Mouse (Mus musculus) G1E (cell line): ENCODE measurements at regions not wholly inside any gene's neighbourhood (a gene's known extent, or its start where the extent isn't known, plus 50 kb on each side); places are given as distances from the start of the nearest gene placed in this dataset.

Experiments used
- ATAC-seq: 2 replicates; pipeline ENCODE4 v1.8.0; 2016; ENCODE audit warnings: mild to moderate bottlenecking; ENCODE audit not compliant: insufficient number of reproducible peaks, poor library complexity, low FRiP score, severe bottlenecking; ENCODE audit errors: extremely low read depth
- DNase-seq: peaks from one replicate; pipeline ENCODE4 v3.0.0; 2012; ENCODE audit warnings: low spot score
- H3K27me3 ChIP-seq: 2 replicates; pipeline ENCODE4 v1.6.1; 2012; ENCODE audit warnings: mild to moderate bottlenecking, low read length, inconsistent platforms; ENCODE audit not compliant: insufficient read depth
- H3K36me3 ChIP-seq: replicated peaks from 2 replicates; pipeline ENCODE3; 2012; ENCODE audit warnings: mild to moderate bottlenecking, inconsistent platforms
- H3K4me1 ChIP-seq: 2 replicates; pipeline ENCODE4 v1.6.1; 2012; ENCODE audit warnings: low read depth, low read length, inconsistent platforms, mixed read lengths; ENCODE audit not compliant: insufficient read depth
- H3K4me3 ChIP-seq: 2 replicates; pipeline ENCODE4 v1.5.1; 2012; ENCODE audit warnings: low read depth, mild to moderate bottlenecking, inconsistent platforms, low read length, moderate library complexity, mixed read lengths
- H3K9me3 ChIP-seq: replicated peaks from 2 replicates; pipeline ENCODE4 v1.6.1; 2012; ENCODE audit warnings: inconsistent platforms
- CTCF ChIP-seq: IDR thresholded peaks from 2 replicates; pipeline ENCODE4 v1.5.1; 2012; ENCODE audit warnings: low read depth, low read length, inconsistent platforms, mixed read lengths
- GATA1 ChIP-seq: IDR thresholded peaks from 2 replicates; pipeline ENCODE4 v1.6.1; 2012; ENCODE audit warnings: borderline replicate concordance, low read length, inconsistent platforms, mixed read lengths
- GATA2 ChIP-seq: IDR thresholded peaks from 2 replicates; pipeline ENCODE4 v1.6.1; 2012; ENCODE audit warnings: low read depth, low read length, inconsistent platforms, borderline replicate concordance
- POLR2AphosphoS5 ChIP-seq: IDR thresholded peaks from 2 replicates; pipeline ENCODE4 v1.6.1; 2012; ENCODE audit warnings: low read depth, low read length, inconsistent platforms; ENCODE audit not compliant: insufficient replicate concordance
- TAL1 ChIP-seq: conservative IDR thresholded peaks from 2 replicates; pipeline ENCODE4 v1.6.1; 2012; ENCODE audit warnings: low read depth, low read length, inconsistent platforms, mixed read lengths

DNA sequence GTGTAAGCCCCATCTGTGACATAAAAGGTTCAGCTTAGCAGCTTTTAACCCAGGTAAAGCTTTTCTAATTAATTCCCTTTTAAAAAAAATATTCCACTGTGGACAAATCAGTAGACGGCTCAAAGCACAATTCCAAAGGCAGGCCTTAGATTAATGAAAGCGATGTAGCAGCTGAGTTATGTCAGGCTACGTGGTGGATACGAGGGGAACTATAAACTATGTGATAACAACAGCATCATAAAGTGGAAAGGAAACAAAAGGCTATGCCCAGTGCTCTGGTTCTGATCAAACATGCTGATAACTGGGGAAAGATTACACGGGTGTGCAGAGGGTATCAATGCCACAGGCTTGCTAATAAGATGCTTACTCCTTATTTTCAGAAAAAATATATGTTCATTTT, 184.3 kb upstream of the Rag2 start:
- DNase-seq (no peak), ATAC-seq (no peak)
- H3K36me3 ChIP-seq, result no peaks in the 10 kb centered on the region
- no peaks in the 10 kb centered on the region for H3K4me1 ChIP-seq
- H3K4me3 ChIP-seq, result no peak overlapping the region
- H3K9me3 ChIP-seq, result no peaks in the 10 kb centered on the region
- TF ChIP-seq GATA1 (no peak), CTCF (no peak), GATA2 (no peak), TAL1 (no peak), POLR2AphosphoS5 (no peak)
- no peaks in the 10 kb centered on the region for H3K27me3 ChIP-seq

DNA sequence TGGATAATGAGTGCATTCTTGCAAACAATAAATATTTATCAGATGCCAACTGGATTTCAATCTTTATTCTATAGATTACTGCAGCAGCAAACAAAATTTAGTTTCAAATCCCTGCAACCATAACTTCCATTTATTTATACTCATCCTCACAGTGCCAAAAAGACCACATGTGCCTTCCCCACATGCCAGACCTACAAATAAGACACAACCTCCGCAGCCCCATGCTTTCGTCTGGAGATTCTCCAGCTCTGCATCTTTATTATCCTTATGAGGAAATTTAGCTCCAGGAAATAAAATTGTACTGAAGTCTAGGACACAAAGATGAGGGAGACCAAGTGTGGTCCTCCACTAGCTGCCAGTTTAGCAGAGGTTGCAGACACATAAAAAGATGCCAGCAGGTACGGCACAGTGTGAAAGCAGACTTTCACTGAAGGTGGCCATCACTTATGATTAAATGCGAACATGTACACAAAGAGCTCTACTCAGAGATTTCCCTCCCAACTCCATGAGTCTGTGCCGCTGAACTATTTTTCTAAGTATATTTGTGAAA, 183.4 kb upstream of the Rag2 start:
- Histone ChIP-seq H3K27me3 (no peaks in the 10 kb centered on the region), H3K9me3 (no peaks in the 10 kb centered on the region), H3K4me3 (no peak overlapping the region), H3K36me3 (no peaks in the 10 kb centered on the region), H3K4me1 (no peaks in the 10 kb centered on the region)
- ATAC-seq (no peak), DNase-seq (no peak)
- TF ChIP-seq TAL1 (no peak), GATA1 (no peak), GATA2 (no peak), POLR2AphosphoS5 (no peak), CTCF (no peak)

DNA sequence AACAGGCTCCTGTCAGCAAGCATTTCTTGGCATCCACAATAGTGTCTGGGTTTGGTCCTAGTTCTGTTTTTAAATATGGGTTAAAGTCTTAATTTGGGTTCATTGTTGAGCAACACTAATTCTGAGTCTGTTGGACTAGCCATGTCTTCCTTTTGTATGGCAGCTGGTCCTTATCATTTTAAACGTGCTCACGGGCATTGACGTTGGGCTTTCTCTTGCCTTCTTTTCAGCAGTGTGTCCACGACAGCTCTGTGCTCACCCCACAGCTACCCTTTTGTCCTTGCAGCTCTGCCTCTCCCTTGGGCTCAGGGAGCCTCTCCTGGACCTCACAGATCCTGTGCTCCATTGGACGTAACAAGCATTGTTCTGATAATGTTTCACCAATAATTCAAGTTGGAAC, 168.9 kb upstream of the Rag2 start:
- H3K4me1 ChIP-seq, result no peaks in the 10 kb centered on the region
- TF ChIP-seq GATA2 (no peak), GATA1 (no peak), POLR2AphosphoS5 (no peak), TAL1 (no peak), CTCF (no peak)
- ATAC-seq (no peak), DNase-seq (no peak)
- no peaks in the 10 kb centered on the region for H3K9me3 ChIP-seq
- H3K36me3 ChIP-seq, result no peaks in the 10 kb centered on the region
- H3K4me3 ChIP-seq, result no peak overlapping the region
- no peaks in the 10 kb centered on the region for H3K27me3 ChIP-seq

DNA sequence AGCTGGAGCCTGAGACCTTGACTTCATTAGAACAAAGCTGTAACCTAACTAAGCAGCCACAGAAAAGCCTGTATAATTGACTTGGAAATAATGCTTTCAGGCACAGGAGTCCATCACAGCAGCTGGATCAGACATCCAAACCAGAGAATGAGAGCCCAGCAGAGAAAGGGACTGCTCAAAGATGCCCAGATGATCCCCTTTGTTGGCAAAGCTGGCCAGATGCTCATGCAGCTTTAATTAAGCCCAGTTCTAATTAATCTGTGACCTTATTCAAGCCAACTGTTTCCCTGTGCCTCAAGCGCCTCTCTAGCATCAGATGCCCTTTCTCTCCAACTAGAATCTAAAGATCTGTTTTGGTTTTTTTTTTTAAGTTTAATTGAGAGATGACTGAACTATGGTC, 165.6 kb upstream of the Rag2 start:
- H3K4me3 ChIP-seq, result no peak overlapping the region
- no peaks in the 10 kb centered on the region for H3K27me3 ChIP-seq
- no peak for TF ChIP-seq CTCF
- TF ChIP-seq TAL1, result no peak
- no peak for TF ChIP-seq POLR2AphosphoS5
- TF ChIP-seq GATA2, result no peak
- TF ChIP-seq GATA1, result no peak
- H3K36me3 ChIP-seq, result no peaks in the 10 kb centered on the region
- ATAC-seq, result no peak
- DNase-seq, result no peak
- H3K9me3 ChIP-seq, result no peaks in the 10 kb centered on the region
- no peaks in the 10 kb centered on the region for H3K4me1 ChIP-seq

DNA sequence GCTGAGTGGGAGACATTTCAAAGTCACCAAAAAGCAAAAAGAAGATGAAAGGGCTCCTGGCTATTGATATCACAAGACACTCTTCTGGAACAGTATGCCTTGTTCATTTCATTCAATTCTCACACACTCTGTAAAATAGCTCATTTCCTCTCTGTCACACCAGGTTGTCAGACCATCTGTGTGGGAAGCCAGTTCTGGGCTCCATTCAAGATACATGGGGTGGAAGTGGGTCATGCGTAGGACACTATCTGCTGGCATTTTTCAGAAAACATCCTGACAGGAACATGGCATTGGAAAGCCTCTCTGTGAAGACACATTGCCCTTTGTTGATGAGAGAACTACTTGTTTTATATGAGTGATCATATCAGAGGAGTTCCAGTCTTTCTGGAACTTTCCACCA, 162.1 kb upstream of the Rag2 start:
- TF ChIP-seq GATA2 (no peak), CTCF (no peak), TAL1 (no peak), POLR2AphosphoS5 (no peak), GATA1 (no peak)
- ATAC-seq (no peak), DNase-seq (no peak)
- Histone ChIP-seq H3K9me3 (no peaks in the 10 kb centered on the region), H3K4me3 (no peak overlapping the region), H3K27me3 (no peaks in the 10 kb centered on the region), H3K36me3 (no peaks in the 10 kb centered on the region), H3K4me1 (no peaks in the 10 kb centered on the region)

DNA sequence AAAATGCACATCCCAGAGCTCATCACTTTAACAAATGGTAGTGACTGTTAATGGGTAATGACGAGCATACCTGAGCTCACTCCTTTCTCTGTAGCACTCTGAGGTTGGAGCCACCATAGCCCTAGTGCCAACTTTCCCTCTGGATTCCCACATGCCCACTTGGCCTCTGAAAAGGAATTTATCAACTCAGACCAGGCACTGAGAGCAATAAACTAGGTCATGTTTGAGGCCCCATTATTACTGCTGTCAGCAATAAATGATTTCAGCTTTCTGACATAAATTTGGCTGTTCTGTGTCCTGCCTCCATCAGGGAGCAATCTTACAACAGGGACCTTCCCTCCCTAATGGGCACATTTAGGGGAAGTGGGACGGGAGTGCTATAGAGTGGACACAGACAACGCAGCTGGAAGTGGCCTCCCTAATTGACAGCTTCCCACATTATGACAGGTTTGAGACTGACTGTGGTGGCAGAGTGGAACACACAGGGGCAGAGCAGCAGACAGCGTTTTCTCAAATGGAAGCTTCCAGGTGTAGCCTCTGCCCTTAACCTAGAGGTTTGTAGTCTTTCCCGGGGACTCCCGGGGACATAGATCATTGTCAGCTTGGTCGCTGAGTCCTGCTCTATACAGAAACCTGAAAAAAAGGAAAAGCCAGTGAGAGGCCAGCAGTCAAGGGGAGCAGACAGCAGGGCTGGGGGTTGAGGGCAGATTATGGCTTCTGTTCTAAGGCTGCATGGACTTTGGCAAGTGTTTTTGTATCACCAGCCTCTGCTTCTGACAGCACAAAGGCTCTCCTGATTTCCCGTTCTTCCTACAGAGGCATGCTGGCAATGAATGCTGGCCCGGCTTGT, 160.0 kb upstream of the Rag2 start:
- no peak for ATAC-seq
- Histone ChIP-seq H3K27me3 (no peaks in the 10 kb centered on the region), H3K9me3 (no peaks in the 10 kb centered on the region), H3K4me1 (no peaks in the 10 kb centered on the region), H3K4me3 (no peak overlapping the region), H3K36me3 (no peaks in the 10 kb centered on the region)
- no peak for DNase-seq
- TF ChIP-seq POLR2AphosphoS5 (no peak), GATA2 (no peak), GATA1 (no peak), TAL1 (no peak), CTCF (no peak)
